Mouse (Mus musculus) neutrophil, adult 5-6 weeks (primary cell): ENCODE measurements around the gene Atg4d. TPM values are rescaled to one million over a fixed set of nuclear protein-coding genes. Genes with fewer than 3 reads are reported as not detected.
"Not testable (repeated sequence)": the region's sequence is repeated elsewhere in the genome, so short reads cannot be mapped to it uniquely, and the experiment has no call there.

ENCODE experiments used
- ATAC-seq: fragments of 151-379, 151-347 bp; 2 replicates; pipeline ENCODE4 v1.8.0; 2017; ENCODE audit warnings: mild to moderate bottlenecking, moderate TSS enrichment; ENCODE audit not compliant: insufficient number of reproducible peaks, poor library complexity, low FRiP score, severe bottlenecking; ENCODE audit errors: extremely low read depth
- total RNA-seq: library from RNA; stranded (forward); fragments of 200-1000 nt; gene quantifications from 2 replicates; pipeline ENCODE4 v1.2.3, GENCODE M21; 2017

Atg4d gene
- total RNA-seq, 1 experiment from 2014 or later: 18.3 TPM

DNA sequence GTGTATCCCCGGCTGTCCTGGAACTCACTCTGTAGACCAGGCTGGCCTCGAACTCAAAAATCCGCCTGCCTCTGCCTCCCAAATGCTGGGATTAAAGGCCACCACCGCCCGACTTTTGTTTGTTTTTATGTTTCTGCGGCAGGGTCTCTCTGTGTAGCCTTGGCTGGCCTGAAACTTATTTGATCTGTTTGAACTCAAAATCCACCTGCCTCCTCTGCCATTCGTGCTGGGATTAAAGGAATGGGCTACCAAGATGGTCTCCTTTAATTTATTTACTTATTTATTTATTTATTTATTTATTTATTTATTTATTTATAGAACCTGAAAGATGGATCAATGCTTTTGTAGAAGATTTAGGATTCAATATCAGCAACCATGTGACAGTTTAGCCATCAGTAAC, 26.8 kb downstream of the Atg4d start:
- not testable (repeated sequence) for ATAC-seq

DNA sequence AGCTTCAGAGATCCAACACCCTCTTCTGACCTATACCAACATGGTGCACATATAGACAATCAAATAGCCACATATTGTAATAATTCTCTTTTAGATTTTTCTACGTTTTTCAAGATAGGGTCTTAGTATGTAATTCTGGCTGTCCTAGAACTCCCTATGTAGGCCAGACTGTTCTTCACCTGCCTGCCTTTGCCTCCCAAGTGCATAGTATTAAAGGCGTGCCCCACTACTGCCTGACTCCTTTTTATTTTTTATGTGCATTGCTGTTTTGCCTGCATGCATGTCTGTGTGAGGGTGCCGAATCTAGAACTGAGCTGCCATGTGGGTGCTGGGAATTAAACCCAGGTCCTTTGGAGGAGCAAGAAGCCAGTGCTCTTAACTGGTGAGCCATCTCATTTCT, 27.2 kb downstream of the Atg4d start:
- no peak for ATAC-seq

DNA sequence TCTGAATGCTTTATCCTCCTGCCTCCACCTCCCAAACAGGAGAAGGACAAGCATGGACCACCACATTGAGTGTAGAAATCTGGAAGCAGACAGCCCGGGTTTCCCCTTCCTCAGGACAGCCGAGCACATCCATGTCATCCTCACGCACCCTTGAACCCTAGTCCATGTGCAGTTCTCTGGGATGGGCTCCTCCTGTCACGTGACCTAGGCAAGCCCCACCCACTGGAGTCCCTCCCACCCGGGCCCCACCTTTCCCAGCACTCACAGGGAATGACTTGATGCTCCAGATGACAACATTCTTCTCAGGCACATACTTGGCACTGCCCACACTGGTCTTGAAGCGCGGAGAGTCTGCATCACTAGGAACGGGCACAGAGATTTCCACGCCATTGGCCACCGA, 33.9 kb downstream of the Atg4d start:
- no peak for ATAC-seq

DNA sequence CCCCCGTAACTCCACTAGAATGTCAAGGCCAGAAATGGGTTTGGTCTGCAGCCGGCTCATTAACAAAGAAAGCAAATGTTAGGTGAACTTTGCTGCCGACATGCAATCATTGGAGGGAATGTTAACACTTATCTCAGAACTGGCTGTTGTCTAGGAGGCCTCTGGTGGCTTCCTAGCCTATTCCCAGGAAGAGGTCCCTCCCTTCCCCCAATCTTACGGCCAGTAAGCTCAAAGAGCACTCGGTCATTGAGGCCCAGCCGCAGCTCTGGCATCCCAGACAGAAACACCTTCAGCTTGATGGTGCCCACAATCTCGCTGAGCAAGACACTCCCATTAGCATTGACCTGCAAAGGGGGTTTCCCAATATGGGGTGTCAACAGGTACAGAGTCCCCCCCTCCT, 40.0 kb downstream of the Atg4d start:
- no peak for ATAC-seq

DNA sequence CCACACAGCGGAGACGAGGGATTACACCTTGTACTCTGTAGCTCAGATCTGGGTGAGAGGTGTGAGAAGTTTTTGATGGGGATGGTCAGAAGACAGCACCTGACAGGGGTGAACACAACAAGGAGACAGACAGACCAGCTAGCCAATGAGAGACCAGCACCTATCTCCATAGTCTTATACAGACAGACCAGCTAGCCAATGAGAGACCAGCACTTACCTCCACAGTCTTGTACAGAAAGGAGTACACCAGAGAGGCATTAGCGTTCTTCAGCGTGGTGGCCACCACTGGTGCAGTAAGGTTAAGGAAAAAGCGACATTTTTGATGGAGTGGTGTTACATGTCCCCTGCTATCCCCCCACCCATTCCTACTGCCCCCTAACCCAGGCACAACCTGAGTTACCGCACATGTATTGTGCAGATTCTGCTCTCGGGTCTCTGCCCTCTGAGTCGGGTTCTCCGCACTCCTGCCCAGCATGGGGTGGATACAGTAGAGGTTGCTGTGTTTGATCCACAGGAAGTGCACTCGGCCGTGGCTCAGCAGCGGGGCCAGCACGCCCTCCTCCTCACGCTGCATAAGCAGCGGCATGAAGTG, 44.2 kb downstream of the Atg4d start:
- peak; percentile 92 for ATAC-seq

DNA sequence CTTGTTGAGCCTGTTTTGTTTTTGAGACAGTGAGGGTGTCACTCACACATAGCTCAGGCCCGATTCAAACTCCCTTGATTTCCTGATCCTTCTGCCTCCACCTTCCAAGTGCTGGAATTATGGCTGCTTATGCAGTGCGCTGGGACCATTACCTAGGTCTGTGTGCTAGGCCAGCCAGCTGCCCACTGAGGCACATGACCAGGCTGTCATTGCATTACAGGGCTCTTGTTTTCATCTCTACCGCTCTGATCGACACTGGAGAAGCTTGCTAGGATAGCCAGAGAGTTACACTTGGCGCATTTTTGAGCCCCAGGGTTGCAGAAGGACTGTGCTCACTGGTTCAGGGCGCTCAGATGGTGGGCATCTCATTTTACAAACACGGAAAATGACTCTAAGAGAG, 46.6 kb downstream of the Atg4d start:
- ATAC-seq: no peak

DNA sequence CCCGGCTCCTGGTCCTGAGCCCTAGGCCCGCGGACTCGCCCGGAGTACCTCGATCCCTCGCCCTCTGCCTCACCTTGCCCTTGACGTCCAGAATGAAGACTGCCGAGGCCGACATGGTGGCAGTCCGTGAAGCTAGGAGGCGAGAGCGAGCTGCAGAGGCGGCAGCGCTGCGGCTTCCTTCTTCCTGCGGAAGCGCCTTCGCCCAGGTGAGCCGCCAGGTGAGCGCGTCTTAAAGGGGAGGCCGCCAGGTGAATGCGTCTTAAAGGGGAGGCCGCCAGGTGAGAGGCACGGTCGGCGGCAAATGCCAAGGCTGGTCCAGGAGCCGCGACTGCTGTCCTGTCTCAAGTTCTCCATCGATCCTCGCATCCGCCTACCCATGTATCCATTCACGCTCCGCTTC, 47.0 kb downstream of the Atg4d start, which contains the start of gene Ap1m2:
TSS of gene Ap1m2 (minus strand) at position 204 of the 400 bp plus-strand sequence.
- ATAC-seq: no peak

DNA sequence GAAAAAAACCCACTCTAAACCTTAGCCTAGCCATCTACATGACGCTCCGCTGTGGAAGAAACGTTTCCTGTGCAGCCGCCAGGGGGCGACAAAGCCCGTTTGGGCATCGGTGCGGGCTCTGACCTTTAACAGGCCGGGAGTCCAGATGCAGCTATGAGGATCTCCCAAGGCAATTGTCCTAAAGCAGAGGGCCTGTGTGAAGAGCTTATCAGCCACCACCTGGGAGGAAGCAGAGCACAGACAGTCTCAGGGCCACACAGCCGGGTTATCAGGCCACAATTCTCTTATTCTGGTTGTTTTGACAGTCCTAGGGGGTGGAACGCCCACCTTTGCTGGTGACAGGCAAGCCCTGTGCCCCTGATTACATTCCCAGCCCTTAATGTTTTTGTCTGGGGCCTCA, 48.3 kb downstream of the Atg4d start:
- ATAC-seq: peak; percentile 69

DNA sequence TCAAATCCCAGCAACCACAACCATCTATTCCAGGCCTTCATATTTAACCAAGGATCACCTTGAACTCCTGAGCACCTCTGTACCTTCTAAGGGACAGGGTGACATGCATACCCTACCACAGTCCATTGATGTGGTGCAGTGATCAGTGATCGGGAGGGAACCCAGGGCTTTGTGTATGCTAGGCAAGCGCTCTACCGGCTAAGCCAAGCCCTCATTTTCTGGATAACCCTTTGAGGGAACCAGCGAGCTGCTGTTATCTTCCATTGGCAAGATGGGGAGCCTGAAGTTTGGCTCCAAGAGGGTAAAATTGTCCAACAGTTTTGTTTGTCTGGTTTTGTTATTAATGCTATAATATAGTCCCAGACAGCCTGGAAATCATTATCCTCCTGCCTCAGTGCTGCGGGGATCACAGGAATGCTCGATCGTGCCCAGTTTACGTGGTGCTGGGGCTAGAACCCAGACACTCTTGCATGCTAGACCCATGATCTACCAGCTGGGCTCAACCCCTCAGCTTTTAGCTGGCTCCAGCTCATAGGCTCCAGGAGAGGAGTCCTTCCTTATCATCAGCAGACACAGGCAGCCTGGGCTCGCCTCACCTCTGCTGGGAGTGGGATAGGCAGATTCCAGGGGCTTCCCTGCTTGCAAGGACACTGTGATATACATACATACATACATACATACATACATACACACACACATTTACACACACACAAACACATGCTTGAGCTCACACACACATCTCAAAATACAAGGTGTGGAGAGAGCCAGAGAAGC, 49.5 kb downstream of the Atg4d start:
- no peak for ATAC-seq

DNA sequence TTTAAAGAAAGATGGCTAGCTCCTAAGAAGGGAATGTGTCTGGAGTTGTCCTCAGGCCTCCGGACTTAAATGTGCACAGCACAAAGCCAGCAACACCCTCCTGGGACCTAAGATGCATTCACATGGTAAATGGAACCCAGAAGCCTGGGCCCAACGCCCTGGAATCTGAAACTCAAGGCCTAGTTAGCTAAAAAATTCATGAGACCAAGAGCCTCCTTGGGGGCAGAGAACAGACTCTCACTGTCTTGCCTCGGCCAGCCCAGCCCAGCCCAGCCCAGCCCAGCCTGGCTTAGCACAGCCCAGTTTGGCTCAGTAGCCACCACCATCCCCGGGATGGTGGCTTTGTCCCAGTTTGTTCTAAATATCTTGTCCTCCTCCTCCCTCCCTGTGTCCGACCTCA, 50.3 kb downstream of the Atg4d start:
- ATAC-seq: no peak

DNA sequence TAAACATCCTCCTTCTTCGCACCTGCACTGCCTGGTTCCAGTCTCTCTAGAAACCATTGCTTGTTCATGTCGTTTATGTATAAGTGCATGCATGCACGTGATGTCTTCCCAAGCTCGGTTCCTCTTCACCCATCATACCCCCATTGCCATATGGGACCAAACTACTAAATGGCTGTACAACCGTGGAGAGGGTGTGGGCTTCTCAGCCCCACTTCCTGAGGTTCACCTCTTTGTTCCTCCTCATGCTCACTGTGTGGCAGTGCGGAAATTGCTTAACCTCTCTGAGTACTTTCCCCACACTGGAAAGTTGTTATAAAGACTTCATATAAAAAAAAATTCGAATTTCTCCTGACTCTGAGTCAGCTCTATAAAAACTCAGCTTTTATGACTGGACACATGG, 51.6 kb downstream of the Atg4d start:
- ATAC-seq: no peak

DNA sequence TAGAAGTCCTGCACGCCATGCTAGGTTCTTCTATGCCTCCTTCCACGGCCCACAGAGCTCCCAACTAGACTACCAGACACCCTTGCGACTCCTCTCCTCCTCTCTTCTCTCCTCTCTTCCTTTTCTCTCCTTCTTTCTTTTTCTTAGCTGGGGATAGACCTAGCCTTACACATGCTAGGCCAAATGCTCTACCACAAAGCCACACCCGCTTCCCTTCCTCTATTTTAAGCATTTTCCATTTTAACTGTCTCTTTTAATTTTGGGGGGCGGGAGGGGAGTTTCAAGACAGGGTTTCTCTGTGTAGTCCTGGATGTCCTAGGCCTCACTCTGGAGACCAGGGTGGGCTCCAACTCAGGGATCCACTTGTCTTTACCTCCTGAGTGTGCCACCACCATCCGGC, 53.7 kb downstream of the Atg4d start:
- ATAC-seq: no peak

DNA sequence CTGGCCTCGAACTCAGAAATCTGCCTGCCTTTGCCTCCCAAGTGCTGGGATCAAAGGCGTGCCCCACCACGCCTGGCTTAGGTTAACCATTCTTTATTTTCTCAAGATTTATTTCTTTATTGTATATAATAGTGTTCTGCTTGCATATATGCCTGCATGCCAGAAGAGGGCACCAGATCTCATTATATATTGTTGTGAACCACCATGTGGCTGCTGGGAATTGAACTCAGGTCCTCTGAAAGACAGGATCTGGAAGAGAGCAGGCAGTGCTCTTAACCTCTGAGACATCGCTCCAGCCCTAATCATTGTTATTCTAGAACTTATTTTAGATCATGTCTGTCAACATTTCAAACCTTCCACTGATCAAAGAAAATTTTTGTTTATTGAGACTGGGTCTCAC, 54.4 kb downstream of the Atg4d start:
- ATAC-seq: no peak

DNA sequence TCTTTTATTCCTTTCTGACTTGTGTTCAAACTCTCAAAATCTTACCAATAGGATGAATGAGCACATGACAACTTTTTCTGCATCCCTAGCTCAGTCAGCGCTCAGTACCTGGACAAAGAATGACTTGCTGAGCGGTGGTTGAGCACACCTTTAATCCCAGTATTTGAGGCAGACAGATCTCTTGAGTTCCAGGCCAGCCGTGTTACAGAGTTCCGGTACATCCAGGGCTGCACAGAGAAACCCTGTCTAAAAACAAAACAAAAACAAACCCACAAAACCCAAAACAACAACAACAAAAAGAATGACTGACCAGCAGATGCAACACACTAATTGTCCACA, 55.2 kb downstream of the Atg4d start:
- ATAC-seq: no peak

DNA sequence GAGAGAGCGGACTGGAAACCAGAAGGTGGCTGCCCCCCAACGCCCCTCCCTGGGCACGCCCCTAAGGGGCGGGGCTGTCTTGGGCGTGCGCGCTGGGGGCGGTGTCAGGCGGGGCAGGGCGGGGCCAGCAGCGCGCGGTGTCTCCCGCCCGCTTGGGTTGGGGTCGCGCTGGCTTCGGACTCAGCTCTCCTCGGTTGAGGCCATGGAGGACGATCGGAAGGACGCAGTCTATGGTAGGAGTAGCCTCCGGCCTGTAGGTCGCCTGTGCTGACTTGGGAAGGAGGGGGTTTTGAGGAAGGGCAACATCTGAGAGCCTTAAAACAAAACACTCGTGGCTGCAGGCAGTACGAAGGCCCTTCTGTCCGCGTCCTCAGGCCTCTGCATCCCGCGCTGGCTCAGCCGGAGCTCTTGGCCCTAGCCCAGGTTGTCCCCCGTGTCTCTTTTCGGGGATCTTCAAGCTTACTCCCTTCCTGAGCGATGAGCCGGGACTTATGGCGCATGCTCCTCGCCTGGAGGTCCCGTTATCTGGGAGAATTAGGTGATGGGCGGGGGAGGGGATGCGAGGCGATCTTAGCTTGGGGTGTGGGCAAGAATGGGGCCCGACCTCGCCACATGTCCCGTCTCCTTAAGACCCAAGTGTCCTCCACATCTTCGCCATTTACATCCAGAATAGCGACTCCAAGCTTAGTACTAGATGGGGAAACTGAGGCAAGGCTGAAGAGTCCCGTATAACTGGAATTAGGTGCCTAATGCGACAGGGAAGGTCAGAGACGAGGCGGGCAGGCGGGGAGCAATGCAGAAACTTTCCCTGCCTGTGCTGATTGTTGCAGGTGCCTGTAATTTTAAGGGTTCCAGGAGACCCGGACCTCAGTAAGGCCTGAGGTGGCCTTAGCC, 55.8 kb downstream of the Atg4d start, which contains the start of gene Slc44a2:
TSS of gene Slc44a2 (plus strand) at position 80 of the 894 bp plus-strand sequence.
- ATAC-seq: peak; percentile 72

DNA sequence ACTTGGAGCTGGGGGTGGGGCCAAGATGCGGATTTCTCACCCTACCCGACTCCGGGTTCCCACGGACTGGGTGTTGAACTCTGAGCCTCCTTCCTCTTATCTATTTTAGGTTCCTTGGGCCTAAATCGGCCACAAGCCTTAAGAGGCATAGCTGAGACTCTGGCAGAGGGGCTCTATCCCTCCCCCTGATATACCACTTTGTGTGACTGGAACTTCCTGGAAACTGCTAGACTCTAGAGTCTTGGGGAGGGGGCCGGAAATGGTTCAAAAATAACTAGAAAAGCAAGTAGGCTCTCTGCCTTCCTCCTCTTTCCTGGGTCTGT, 56.4 kb downstream of the Atg4d start:
- peak; percentile 56 for ATAC-seq

DNA sequence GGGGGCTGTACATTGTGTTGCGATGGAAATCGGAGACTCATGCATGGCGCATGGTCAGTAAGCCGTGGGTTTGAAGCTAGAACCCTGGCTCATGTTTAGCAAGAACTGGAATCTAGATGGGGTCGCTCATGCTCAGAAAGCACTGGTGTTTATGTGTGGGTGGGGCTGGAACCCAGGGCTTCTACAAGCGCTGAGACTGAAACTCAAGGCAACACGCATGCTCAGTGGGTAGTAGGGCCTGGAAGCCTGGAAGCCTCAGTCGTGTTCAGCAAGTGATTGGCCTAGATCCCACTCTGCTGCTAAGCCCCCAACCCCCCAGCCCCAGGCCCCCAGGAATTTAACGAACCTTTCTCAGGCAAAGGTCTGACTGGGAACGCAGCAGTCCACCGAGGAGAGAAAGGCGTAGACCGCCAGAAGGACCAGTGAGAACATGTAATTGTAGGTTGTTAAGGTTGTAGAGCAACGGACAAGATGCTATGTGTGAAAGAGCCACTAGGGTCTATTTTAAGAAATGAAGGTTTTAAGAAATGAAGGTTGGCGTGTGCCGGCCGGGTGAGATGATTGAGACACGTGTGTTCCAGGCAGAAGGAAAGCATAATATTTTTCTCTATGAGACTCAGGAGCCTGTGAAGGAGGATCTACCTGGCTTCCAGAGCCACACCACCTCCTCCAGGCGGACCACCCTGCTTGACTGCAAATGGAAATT, 57.3 kb downstream of the Atg4d start:
- ATAC-seq: no peak; the same call in 1 of the 2 replicates

DNA sequence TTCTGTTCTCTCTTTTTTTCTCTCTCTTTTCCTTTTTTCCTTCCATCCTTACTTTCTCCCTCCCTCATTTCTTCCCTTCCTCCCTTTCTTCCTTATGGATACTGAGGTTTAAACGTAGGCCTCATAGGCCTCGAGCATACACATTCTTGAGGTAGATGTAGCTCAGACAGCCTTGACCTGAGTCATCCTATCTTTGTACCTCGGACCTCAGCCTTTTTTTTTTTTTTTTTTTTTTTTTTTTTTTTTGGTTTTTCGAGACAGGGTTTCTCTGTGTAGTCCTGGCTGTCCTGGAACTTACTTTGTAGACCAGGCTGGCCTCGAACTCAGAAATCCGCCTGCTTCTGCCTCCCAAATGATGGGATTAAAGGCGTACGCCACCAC, 57.8 kb downstream of the Atg4d start:
- not testable (repeated sequence) for ATAC-seq

DNA sequence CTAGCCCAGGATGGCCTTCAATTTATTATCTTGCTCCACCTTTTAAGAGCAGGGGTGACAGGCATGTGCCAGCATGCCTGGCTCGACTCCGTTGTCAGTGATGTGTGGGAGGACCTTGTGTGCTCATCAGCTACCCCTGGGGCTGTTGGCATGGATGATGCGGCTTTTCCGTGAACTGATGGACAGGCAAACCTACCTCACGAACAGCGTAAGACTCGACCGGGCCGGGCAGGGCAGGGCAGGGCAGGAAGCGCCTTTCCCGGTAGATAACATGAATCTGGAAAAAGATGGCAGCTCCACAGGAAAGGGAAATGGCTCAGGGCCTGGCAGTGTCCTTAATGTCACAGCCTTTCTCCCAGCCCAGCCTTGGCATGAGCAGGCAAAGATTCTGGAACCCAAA, 59.2 kb downstream of the Atg4d start:
- no peak for ATAC-seq
